Mouse (Mus musculus) embryo, embryonic 10.5 days (tissue): ENCODE data around the gene Psmg4.

ENCODE experiments used
- DNase-seq: peaks from one replicate; pipeline ENCODE4 v3.0.0-alpha.2; 2015; ENCODE audit warnings: low spot score

The Psmg4 gene

DNA sequence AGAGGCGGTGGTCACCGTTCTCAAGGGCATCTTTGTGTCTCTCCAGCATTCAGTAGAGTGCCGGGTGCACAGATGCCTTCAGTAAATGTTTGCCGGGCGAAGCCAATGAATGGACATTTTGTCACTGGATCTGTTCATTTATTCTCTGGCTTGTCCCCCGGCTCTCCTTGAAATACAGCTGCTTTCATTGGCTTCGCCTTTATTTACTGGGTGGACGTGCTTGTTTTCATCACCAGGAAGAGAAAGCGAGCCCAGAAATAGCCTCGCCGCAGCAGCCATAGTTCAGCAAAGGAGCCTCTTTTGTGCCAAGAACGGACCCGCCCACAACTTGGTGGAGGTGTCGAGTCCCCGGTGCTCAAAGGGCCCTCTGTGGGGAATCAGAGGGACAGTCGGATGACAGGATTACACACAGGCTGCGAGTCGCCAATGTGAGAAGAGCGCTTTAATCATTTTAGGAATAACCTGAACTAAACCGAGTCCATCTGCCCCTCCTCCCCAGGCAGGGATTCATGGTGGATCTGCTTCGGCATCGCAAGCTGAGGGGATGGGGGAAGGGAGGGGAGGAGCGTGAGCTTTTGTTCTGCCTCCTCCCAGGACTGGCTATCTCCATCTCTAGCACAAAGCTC lies 13.9 kb upstream of the Psmg4 start:
- DNase-seq: peak; percentile 89

DNA sequence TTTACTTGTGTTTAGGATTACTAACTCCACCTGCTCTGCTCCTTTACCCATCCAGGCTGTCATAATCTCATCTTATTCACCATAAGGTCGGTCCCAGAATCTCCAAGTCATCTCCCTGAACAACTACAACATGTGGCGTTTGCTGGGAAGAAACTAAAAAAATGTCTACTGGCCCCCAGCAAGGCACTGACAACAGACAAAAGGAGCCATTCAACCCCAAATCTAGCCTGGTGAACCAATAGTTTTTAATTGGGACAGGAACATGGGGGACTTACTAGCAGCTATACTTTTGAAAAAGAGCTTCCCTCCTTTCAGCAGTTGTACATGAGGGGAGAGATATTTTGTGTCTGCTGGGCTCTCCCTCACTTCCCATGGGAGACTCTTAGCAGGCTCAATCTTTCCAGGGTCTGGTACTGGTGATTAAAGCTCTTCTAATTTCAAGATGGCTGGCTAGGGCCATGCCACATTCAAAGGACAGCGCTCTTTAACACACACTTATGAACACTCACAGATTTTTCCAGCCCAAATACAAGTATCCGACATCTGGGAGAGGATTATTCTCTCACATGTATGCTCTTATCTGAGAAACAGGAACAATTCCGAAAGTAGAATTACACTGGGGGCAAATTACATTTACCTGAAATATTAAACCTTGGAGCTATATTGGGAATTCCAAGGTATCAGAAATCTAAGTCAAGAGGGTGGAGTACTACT lies 13.1 kb upstream of the Psmg4 start:
- DNase-seq: peak; percentile 45

DNA sequence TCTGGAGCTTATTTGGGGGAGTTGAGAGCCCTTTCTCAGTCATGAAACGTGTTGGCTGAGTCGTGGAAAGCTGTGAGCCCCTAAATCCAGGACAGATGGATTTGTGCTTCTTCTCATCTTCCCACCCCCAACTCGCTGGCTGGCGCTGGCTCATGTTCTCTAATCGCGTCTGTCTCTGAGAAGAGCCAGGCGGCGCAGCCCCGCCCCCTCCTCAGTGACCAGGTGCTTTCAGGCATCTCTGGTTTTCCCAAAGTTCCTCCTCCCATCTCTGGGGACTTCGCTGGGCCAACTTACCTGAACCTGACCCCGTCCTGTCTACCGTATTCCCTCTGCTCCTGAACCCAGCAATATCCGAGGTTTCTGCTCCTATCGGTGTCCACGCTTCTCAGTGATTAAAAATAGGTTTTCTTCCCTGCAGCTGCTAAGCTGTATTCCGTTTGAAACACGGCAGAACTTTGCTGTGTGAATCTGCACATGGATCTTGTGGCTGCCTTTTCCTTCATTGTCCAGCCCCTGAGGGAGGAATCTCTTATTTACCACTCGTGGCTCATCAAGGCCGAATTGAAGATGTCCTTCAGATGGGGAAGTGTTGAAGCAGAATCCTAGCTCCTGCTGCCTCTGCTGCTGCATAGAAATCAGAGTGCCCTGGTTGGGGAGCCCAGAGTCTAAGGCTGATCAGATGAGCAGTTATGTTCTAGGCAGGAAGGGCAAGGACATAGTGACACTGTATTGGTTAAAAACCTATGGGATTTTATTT lies 12.3 kb upstream of the Psmg4 start:
- peak; percentile 73 for DNase-seq

DNA sequence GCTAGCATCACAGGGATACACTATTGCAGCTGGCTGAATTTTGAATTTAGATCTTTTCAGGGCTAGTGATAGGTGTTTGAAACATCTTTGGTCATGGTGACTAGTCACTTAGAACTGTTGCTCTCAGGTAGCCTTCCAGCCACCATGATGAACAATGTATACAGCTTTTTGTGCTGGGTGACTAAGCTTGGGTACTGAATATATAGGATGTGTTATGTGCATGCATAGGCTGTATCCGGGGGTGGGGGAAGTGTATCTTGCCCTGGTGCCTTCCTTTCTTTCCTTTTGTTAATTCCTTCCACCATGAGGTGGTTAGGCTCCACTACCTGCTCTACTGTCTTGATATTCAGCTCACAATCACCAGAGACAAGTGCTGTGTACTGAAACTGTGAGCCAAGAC lies 11.3 kb upstream of the Psmg4 start:
- DNase-seq: no peak

DNA sequence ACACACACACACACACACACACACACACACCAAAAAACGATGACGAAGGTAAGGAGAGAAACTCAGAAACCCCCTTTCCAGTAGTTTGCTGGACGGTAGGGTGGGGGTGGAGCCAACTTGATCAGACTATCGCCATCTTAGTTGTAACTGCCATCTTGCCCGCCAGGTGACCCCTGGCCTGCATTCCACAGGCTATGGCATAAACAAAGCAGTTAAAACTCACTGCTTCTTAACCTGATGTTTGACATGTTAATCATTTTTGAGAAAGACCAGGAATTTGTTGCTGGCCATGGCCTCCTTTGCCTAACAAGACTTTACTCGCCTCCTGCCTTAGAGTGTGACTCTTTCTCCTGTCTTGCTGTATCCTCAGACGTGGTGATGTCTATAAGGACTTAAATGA lies 10.1 kb upstream of the Psmg4 start:
- no peak for DNase-seq

DNA sequence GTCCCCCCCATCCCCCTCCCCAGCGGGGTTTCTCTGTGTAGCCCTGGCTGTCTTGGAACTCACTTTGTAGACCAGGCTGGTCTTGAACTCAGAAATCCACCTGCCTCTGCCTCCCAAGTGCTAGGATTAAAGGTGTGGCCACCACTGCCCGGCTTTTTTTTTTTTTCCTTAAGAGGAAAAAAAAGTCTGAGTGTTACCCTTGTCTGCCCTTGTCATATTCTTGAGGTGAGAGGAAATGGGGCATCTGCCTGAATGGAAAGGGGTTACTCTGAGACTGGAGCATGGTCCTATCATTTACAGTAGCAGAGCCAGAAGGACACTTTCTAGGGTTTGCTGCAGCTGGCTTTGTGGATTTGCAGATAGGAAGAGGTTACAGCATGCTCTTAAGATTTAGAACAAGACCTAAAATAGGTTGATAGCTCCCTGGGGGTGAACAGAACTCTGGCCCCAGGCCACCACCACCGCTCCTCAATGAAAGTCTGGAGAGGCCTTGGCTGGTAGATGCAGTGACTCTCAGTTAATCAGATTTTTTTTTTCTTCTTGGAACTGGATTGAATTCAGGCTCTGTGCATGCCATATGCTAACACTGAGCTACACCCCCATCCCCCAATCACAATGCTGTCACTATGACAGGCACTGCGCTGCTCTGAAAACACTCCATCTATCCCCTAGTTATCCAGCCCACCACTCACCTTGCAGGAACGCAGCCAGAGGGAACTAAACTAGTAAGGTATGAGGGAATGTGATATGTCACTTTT lies 9.3 kb upstream of the Psmg4 start:
- DNase-seq: no peak

DNA sequence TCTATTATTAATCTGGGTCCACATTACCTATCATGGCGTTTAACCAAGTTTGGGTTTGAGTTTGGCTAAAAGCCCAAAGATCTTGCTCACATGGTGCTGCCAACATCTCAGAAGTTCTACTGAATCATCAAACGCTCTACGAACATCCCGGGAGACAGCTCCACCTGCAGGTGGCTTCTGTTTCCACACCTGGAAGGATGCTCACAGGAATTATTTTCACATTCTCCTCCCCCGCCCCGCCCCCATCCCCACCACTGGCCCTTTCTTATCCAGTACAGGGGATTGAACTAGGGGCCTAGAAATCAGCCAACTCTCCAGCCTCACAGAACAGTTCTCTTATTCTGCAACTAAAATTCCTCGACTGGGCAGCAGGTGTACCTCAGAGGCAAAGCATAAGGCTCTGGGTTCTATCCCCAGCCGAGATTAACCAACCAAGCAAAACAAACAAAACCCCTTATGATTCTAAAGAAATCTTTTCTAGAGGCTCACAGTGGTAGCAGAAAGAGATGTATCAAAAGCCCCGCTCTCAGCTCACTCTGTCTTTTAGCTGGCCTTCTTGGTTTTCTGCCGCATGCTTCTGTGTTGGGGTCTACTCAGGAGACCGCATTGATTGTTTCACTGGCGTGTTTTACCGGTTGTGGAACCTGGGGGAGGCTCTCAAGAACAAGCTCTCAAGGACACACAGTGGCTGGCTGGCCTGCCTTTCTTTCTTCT lies 8.4 kb upstream of the Psmg4 start:
- peak; percentile 83 for DNase-seq

DNA sequence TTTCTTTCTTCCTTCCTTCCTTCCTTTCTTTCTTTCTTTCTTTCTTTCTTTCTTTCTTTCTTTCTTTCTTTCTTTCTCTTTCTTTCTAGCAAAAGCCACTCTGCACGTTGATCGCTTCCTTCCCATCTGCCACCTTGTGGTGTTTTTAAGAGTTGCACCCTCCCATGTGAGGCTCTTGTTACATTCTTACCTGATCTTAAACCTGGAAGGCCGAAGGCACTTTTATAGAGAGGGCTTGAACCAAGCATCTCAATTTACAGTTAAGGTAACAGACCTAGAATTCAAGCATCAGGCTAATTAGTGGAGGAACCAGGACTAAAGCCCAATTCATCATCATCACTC lies 7.9 kb upstream of the Psmg4 start:
- peak; percentile 82 for DNase-seq

DNA sequence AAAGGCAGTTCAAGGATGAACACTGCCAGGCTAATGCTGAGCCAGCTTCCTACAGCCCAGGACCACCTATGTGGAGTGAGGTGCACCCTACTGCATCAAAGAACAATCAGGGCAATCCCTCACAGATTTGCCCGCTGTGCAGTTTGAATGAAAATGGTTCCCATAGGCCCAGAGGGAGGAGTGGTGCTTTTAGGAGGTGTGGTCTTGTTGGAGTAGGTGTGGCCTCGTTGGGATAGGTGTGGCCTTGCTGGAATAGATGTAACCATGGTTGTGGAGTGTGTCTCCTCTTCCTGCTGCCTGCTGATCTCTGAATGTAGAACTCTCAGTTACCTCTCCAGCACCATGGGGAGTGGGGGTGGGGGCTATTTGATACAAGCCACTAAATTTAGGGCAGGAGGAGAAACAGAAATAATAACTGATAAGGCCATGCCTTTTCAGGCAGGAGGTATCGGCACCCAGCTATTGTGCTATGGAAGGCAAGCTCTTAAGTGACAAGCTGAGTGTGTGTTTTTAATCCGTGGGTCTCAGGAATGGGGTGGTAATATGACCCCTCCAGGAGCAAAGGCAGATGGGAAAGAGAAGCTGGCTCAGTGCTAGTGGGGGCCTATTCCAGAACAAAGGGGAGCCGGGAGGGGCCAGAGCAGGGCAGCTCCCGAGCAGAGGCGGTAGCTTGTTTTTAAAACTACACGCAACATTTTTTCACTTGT lies 6.5 kb upstream of the Psmg4 start:
- DNase-seq: no peak

DNA sequence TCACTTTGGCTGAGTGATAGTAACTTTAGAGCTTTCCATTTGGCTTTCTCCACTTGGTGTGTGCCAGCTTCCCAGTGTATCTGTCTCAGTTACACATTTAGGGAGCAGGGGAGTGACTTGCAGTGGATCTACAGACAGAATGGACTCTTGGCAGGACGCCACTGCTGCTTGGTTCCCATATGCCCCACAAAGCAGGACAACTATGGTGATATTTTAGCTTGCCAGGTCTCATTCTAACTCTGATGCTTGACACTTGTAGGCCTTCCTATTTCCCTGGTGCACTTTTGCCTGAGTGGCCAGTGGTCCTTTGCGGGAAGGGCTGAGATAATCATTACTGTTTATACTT lies 6.0 kb upstream of the Psmg4 start:
- DNase-seq: no peak

DNA sequence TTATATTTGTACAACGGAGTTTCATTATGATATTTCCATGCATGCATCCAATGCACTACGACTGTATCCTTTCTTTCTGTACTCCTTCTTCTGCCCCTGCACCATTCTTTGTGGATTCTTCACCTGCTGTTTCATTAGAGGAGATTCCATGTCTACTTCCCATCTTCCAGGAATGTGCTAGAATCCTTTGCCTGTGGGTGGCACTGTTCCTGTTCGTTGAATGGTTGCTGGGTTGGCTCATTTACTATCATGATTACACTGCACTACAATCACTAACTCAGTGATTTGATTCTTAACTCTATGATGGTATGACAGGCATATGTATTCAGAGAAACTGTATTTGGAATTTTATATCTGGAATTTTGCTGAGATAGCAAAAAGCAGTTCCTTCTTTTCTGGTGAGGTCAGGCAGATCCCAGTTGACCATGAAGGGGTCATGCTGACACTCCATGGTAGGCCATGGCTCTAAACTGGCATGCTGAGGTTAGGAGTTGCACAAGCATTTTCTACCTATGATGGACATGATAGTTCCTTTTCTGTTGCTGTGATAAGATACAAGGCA lies 5.1 kb upstream of the Psmg4 start:
- DNase-seq: no peak

DNA sequence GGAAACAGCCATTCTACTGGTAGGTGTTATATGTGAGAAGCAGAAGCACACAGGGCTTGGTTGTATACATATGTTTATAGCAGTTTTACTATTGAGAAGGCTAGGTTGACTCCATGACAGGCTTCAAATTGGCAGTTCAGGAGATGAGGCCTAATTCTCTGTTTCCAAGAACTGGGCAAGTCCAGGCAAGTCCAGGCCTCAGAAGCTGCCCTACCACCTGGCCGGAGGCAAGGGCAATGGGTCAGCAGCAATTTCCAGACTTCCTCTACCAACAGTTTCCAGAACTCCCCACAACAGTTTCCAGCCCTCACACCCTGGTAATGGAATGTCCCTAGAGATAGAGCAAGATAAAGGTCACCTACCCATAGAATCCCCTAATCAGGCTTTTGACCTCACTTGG lies 2.8 kb upstream of the Psmg4 start:
- no peak for DNase-seq

DNA sequence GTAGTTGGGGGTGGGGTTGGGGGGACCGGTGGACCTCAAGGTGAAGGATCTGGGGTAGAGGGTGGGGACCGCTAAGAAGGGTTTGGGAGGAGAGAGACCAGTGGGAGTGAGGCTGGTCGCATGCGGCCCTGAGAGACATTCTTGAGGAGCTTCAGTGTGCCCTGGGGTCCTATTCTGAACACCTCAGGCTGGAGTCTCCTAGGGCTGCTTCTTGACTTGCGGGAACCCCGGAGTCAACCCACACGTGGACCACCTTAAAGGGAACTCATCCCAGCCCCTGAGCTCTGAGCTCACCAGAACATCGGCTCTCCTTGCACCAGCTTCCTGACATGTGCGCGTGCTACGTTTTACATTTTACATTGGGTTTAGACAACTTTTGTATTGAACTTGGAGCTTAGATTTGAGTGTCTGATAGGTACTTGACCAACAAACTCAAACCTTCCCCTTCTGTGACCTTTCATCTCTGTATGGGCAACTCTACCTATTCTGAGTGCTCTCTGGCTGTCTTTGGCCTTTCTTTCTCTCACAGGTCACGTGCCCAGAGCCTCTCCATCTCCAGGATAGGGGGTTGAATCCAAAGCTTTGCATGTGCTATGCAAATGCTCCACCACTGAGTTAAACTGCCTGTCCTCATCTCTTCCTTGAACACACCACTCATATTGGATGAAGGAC lies 676 bp downstream of the Psmg4 start:
- no peak for DNase-seq

DNA sequence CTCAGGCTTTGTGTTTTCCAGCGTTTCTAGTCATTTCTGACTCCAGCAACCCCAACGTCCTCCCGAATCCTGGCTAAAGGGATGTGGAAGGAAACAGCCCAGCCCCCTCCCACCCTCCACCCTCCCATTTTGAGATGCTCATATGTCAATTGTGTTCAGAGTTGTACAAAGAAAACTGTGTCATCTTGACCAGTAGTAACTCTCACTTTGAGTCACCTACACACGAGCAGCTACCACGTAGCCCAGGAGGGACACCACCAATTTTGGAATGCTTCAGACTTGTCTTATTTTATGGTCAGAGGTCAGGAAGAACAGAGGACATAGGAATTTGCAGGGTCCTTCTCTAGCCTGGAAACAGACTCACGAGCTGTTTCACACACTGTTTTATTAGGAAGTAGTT lies 11.3 kb downstream of the Psmg4 start:
- DNase-seq: no peak

DNA sequence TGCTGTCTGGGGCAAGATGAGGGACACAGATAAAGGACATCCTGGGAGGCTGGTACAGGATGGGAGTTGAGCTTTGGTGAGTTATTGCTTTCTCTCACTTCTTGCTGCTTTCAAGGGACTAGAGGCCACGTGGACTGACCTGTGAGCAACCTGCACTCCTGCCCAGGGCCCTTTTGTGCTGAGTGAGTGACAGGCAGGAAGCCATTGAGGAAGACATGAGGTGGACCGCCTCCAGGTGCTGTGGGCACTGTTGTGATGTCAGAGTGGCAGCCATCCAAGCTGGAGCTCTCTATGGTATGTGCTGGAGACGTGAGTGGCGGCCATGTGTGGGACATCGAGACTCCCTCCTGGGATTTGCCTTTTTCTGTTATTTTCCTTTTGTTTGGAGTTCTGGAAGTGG lies 18.9 kb downstream of the Psmg4 start:
- DNase-seq: no peak

DNA sequence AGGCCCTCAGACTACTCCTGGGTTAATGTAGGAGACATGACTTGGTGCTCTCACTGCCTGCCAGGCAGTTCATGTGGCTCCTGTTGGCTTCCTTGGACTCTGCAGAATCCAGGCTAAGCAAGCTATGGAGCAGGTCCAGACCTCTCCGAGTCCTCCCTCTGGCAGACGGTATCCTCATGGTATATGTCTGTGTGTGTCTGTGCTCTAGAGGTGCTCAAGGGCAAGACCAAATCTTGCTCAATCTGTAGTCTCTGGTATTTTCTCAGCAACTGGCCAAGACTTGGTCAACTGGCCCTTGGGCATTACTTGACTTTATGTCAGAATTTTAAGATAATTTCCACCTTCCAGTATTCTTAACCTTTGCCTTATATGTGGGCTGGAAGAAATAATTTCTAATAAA lies 22.6 kb downstream of the Psmg4 start:
- no peak for DNase-seq

DNA sequence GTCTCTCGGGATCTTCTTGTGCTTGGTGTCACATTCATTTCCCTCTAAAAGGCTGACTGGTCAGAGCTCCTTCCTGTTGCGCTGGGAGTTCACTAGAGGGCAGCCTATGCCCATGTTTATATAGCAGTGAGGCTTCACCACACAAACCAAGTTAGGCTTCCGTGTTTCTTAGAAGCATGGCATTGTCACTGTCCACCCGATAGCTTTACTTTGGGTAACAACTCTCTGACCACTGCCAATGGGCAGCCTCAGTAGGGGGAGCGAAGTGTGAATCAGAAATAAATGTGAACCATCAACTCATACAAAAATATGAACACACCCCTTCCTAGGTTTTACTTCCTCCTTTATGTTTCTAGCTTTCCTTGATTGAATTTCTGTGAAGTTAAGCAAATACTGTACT lies 24.8 kb downstream of the Psmg4 start:
- DNase-seq: peak; percentile 90

DNA sequence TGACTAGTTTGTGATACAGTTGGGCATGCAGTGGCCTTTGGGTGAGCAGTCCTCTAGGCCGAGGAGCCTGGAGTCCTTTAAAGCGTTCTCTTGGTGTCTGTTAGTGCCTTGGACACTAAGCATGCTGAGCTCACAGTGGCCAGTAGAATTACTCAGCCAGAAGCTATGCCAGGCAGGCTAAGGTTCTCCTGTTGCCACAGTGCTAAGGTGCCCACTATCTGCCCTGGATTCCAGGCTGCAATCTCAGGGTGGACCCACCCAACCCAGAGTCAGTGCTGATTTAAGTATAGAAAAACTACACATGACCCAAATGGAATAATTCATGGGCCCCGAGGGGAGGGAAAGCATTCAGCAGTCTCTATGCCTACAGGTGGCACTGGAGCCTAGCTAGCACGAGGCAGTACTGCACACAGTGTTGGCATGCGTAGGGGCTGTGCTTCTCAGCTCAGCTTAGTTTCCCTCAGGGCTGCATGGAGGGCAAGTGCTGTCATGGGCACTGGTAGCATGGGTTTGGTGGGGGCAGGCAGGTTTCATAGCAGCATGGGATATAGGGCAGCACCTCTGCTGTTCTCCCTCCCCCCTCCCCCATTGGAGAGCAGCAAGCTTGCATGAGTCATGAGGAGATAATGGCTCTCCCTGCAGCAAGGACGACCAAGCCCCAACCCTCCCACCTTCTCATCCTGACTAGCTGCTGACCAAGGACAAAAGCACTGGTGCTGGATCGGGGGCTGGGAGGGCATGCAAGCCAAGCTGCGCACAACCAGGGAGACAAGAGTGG lies 29.8 kb downstream of the Psmg4 start:
- peak; percentile 7 for DNase-seq

DNA sequence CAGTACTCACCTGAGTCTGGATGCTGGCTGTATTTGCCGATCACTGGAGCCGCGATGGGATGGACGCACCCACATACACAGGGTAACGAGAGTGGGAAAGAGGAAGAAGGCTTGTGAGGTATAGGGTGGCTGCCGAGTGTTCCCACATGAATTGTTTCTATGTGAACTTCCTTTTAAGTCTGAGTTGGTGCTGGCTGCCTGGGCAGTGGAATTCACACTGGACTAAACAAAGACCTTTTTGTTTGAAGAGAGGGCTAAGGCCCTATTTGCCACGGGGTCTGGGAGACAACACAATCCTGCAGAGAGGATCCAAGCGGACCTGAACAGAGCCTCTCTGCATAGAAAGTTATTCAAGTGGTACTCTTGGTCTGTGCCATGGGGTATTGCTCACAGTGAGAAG lies 30.6 kb downstream of the Psmg4 start:
- peak; percentile 37 for DNase-seq

DNA sequence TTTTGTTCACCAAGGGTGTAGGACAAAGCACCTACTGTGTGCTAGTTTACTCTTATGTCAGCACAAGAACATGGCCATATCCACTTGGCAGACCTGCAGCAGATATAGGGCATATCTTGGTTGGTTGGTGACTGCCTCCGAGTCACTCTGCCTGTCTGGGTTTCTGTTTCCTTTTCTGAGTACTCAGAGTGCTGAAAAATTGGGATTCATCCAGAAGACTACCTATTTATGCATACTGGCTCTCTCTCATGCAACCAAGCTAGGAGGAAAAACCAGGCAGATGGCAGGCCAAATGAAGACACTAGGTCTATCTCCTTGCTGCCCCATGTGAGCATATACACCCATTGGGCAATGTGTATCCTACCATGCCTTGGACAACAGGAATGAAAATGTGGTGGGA lies 32.9 kb downstream of the Psmg4 start:
- no peak for DNase-seq
